Mouse (Mus musculus): Measurements from ENCODE around the gene Extl1.

DNA sequence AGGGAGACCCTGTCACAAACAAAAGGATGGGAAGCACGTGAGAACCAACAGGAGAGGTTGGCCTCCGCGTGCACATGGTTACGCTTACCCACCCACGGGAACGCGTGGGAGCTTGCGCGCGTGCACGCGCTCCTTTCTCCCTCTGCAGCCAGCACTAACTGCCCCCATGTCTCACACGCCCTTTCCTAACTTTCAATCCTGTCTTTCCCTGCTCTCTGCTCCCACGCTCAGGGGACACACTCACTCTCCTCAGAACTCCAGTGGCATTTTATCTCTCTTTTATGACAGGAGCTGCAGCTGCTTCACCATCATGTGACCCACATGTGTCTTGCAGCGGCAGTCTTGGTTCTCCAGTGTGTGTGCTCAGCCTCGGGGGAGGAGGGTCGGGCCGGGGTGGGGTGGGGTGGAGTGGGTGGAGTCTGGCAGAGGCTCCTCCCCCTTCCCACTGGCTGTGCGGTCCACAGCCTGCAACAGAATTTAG lies 17.6 kb upstream of the Extl1 start:
- TF ChIP-seq CTCF (IDR thresholded peaks at IDR 0.05; ENCODE audit: borderline replicate concordance, extremely low read depth, insufficient read depth, insufficient read length), result no peak
- no peak for TF ChIP-seq POLR2A (IDR thresholded peaks at IDR 0.05; ENCODE audit: borderline replicate concordance, extremely low read depth, insufficient read depth, insufficient read length, poor library complexity, severe bottlenecking)
